Mouse (Mus musculus) granulocyte monocyte progenitor cell, adult 5-6 weeks (primary cell): ENCODE measurements at regions not wholly inside any gene's neighbourhood (a gene's known extent, or its start where the extent isn't known, plus 50 kb on each side); places are given as distances from the start of the nearest gene placed in this dataset.

Experiments used
- ATAC-seq: replicated peaks from 2 replicates; pipeline ENCODE4 v1.8.0; 2016; ENCODE audit warnings: mild to moderate bottlenecking, moderate TSS enrichment, inconsistent platforms; ENCODE audit not compliant: poor library complexity, severe bottlenecking

DNA sequence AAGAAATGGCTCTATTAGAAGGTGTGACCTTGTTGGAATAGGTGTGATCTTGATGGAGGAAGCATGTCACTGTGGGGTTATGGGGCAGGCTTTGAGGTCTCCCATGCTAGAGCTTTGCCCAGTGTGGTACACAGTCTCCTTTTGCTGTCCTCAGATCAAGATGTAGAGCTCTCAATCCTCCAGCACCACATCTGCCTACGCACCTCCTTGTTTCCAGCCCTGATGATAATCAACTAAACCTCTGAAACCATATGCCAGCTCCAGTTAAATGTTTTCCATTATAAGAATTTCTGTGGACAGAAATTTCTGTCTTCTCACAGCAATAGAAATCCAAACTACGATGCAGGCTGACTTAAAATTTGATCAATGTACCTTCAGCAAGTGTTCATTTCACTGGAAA is 103.8 kb downstream of the Gm10260 start:
- ATAC-seq, result no peak

- ATAC-seq, result no peak
Measured at GRCm38 (mm10) chr13:97652279-97652678, 108.2 kb downstream of the Gm10260 start.

DNA sequence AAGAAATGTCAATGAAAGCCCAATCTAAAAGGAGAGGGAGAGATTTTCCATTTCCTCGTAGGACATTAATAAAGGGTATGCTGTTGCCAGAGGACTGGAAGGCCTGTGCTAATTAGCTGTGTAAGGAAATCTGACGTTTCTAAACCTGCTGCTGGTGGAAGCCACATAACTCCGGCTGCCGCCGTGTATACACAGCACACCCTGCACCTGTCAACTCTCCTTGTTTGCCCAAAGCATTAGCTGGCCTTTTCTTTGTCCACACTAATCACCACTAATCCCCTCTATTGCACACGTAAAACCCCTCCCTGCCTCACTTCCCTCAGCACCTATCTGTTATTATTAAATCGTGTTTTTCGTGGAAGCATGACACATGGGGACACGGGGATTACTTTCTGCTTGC is 108.7 kb downstream of the Gm10260 start:
- no peak for ATAC-seq

- no peak for ATAC-seq
Measured at GRCm38 (mm10) chr13:97651176-97651575, 109.3 kb downstream of the Gm10260 start.

DNA sequence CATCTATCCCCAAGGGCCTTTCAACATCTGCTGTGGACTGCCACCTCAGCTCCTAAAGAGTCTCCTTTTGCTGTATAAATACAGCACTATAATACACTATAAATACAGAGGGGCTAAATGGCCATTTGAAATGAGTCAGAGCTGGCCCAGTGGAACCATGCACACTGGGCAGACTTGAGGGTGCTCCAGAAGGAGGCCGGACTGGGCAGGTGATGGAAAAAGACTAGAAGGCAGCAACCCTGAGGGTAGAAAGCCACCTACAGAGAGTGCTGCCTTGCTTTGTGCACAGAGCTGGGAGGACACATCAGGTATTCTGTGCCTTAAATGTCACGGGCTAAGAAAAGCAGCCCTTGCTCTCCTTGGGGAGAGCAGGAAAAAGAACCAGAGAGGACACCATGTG is 110.2 kb downstream of the Gm10260 start:
- no peak for ATAC-seq

DNA sequence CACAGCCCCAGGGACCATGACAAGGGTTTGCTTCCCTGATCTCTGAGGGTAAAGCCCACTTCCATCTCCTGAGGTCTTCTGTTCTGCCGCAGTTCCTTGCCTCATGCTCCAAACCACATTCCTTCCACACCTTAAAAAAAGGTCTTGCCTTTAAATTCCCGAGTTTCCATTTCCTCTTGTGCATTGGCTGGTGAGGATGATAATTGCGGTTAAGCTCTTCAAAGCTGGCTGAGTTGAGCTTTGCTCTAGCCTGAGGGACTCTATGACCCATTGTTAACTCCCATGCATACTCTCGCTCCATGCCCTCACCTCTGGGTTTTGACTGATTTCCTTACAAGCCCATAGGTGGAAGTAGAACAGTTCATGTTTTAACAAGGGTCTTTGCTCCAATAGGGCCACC is 112.9 kb downstream of the Gm10260 start:
- no peak for ATAC-seq

DNA sequence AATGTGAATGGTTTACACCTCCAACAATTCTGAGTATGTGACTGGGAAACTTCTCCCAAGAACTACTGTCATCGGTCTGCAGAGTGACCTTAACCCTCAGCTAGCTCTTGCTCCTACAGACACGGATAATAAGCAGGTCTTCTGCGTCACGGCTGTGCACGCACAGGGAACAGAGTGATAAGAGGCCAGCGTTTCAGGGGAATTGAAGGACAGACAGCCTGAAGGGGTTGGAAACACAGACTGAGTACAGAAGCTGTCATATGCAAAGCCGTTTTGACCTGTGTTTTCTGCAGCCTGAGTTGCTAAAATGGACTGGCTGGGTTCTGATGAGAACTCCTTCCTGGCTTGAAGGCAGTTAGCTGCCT is 114.4 kb downstream of the Gm10260 start:
- no peak for ATAC-seq

DNA sequence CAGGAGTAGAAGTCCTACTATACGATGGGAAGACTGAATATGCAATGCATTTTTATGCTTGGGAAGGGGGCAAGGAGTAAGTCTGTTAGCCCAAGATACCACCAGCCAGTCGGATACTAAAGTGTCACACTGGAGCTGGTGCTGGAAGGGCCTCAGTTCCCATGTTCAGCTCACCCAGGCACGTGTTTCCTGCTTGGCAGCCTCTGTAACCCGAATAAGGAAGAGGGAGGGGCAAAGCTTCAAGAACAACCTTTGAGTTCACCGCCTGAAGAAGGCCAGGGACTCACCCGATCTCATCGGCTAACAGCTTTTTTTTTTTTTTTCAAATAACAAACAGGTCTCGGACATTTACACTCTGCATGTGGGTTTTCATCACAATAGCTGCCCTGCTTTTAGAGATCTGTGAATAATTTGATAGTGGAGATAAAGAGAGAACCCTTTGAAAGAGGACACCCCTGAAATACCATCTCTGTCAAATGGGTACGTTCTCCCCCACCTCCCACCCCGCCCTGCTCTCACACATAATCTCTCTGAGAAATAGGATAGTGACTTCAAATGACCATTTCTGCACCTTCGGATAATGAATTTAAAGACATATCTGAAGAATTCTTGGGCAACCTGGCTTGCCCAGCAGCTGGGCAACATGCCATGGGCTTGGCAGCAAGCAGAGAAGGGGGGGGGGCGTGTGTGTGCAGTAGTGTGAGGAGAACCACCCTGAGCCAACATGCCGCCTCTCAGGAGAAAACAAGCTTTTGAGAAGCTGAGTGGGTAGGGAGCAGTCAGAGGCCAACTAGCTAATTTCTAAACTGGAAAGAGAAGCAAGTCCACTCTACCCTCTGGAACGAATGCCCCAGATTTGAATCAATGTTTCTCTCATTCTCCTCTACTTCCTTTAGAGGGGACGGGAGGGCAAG is 115.1 kb downstream of the Gm10260 start:
- peak; percentile 79 for ATAC-seq

GRCm38 (mm10) chr13:97640236-97640635 is 120.2 kb downstream of the Gm10260 start:
- ATAC-seq, result no peak

DNA sequence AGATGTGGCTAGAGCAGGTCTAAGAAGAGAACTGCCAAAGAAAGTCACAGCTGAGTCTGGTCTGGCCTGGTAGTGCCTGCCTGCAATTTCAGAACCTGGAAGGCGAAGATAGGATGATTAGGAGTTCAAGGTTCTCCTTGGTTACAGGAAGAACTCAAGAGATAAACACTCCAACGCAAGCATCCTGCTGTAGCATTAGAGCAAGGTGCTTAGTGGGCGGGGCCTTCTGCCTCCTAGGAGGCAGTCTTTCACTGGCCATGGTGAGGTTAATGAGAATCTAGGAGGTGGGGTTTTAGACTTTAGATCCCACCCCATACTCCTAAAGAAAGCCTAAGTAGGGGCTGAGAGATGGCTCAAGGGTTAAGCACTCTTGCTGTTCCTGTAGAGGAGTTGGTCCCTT is 120.8 kb downstream of the Gm10260 start:
- ATAC-seq, result no peak

GRCm38 (mm10) chr13:97638457-97639088 is 121.9 kb downstream of the Gm10260 start:
- no peak for ATAC-seq

DNA sequence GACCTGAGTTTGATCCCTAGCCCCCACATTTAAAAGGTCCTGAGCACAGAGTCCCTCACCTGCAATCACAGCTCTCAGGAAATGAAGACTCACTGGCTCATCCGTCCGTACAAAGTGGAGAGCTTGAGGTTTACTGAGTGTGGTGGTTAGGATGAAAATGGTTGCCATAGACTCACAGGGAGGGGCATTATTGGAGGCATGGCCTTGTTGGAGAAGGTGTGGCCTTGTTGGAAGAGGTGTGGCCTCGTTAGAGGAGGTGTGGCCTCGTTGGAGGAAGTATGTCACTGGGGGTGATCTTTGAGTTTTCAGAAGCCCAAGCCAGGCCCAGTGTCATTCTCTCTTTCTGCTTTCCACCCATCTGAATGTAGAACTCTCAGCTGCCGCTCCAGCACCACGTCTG is 122.9 kb downstream of the Gm10260 start:
- no peak for ATAC-seq

DNA sequence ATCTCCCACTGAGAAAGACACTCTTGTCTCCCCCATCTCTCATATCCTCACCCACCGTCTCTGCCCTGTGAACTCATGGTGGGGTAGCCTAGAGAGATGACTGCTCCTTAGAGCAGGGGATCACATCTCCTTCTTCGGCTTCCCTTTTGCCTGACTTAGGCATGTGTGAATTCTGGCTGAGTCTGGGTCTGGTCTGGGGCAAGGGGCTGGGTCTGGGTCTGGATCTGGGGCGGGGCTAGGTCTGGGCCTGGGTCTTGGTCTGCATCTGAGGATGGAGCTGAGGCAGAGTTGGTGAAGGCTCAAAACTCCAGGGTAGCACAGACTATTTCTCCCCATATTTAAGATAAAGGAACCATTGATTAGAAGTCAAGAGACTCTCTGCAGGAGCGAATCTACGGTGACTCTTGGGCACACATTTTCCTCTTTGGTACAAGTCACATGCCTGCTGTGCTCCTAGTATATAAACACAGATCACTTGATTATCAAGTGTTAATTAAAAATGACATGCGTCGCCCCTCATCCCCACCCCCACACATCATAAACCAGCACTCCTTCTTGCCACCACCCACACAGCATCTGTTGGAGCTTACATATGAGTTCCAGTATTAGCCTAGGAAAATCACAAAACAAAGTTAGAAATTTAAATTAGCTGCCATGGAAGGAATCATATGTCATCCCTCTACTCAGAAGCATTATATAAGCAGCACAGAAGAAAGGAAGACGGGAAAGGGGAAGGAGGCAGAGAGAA is 126.2 kb downstream of the Gm10260 start:
- no peak for ATAC-seq

- ATAC-seq, result no peak
Measured at GRCm38 (mm10) chr13:97633551-97633950, 126.9 kb downstream of the Gm10260 start.

DNA sequence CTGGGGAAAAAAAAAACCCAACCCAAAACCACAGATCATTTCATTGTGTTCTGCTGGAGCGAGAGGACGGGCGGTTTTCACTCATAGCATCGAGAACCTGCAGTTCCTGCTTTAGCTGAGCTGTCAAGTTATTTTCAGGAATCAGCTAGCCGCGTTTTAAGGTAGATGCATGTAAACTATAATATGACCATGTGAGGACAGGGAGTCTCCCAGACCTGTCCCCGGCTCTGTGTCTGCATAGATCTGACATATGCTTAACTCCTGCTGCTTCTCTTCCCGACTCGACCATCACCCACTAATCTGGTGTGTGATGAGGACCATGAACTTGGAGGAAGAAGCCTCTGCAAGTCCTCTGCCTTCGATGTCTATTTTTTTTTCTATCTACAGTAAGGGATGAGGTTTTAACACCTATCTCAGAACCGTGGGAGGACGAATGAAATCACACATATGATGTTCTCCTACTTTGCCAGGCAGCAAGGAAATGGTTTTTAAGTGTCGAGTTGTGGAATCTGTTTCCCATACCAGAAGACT is 128.5 kb downstream of the Gm10260 start:
- no peak for ATAC-seq

DNA sequence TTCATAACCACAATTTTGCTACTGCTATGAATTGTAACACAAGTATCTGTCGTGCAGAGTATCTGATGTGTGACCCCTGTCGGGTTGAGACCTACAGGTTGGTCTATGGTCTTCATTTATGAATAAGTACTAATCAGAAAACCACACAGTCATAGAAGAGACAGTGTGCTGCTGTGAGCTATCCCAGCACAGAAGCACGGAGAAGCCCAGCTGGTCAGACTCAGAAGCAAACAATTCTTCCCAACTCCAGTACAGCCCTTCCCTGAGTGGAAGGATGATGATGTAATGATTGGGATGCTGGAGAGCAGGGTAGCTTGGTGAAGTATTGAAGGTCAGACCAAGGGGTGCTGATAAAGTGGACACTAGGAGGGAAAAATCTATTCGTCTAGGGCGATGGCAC is 129.5 kb downstream of the Gm10260 start:
- ATAC-seq, result no peak

DNA sequence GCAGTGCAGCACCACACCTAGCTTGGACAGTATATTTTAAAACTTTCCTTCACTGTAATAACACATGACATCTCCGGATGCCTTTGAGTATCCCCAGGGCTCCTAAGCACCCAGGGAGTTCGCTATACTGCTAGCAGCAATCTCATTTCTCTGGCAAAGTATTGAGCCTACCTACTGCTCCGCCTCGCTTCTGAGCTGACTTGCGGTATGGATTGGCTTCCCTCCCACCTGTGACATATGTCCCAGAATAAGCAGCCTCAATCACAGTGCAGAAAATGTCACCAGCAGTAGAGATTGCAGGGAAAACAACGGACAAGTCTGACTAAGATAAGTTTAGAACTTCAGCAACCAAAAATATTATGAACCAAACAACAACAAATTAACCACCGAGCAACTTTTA is 131.8 kb downstream of the Gm10260 start:
- no peak for ATAC-seq

DNA sequence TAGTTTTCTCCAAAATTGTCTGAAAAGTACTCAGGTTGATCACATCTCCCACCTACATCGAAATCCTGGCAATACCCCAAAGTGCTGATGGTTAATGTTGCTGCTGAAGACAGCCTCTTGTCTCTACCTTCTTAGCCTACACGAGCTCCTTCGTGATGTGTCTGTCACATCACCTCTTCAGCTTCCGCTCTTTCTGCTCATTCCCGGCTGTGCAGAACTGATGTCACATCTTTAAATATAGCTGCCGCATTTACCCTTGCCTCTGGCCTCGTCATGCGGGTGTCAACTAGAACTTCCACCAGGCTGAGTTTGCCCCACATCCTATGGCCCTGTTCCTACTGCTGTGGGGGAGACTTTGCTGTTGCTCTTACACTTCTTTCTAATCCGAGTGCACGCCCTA is 133.2 kb downstream of the Gm10260 start:
- ATAC-seq, result no peak

DNA sequence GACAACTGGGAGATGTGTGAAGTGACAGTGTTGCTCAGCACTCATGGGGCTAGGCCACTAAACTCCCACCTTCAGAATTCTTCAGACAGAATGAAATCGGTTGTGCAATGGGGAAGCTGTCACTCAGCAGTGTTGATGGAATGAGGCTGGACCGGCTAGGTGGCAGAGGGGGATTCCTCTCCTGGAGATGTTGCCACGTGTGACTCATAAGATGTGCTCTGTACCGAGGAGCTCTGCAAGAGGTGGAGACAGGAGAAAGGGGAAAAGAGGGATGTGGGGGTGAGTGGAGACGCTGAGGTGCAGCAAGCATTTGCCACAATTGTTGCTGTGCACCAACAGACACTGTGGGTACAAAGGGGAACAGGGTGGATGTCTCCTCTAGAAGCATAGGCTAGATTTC is 133.6 kb downstream of the Gm10260 start:
- ATAC-seq, result no peak; the same call in 1 of the 2 replicates

DNA sequence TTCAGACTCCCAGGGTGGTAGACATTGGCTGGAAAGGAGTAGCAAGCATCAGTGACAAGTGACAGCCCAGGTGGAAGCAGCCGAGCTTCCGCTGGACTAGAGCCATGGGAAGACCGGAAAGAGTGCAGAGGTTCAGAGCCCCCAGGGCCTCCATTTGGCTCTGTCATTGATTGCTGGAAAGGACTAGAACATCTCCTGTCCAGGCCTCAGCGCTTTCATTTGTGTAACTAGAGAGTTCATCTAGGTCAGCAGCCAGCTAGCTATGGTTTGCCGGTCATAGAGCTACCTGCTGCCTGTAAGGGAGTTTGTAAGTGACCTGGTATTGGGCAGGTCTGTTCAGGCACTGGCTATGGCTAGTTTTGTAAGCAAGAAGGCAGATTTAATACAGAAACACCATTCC is 134.3 kb downstream of the Gm10260 start:
- no peak for ATAC-seq

GRCm38 (mm10) chr13:97625391-97625790 is 135.0 kb downstream of the Gm10260 start:
- ATAC-seq, result no peak
